Mouse (Mus musculus) stomach, embryonic 14.5 days (tissue): ENCODE measurements around the gene Napa. TPM values are rescaled to one million over a fixed set of nuclear protein-coding genes. Genes with fewer than 3 reads are reported as not detected.

Experiments
- ATAC-seq: fragments of 200-750 bp; cut with Nextera tagmentation; 2 replicates; pipeline ENCODE4 v1.8.0; 2017; ENCODE audit warnings: low read depth, moderate TSS enrichment; ENCODE audit not compliant: insufficient number of reproducible peaks, insufficient read depth, low FRiP score
- H3K27ac ChIP-seq: fragments of 300-500 bp; sonication (generic); 2 replicates; pipeline ENCODE4 v1.5.1; 2014; ENCODE audit warnings: mild to moderate bottlenecking, low read length, moderate library complexity, mixed read lengths
- H3K27me3 ChIP-seq: fragments of 300-500 bp; sonication (generic); 2 replicates; pipeline ENCODE4 v1.6.1; 2014; ENCODE audit warnings: low read length, control low read depth, mixed read lengths; ENCODE audit not compliant: control insufficient read depth, insufficient read depth
- H3K36me3 ChIP-seq: fragments of 300-500 bp; sonication (generic); 2 replicates; pipeline ENCODE4 v1.6.1; 2014; ENCODE audit warnings: mild to moderate bottlenecking, control low read depth, low read length, moderate library complexity, mixed read lengths; ENCODE audit not compliant: control insufficient read depth, insufficient read depth
- H3K4me1 ChIP-seq: fragments of 300-500 bp; sonication (generic); 2 replicates; pipeline ENCODE4 v1.6.1; 2014; ENCODE audit warnings: low read length, control low read depth, mixed read lengths; ENCODE audit not compliant: control insufficient read depth, insufficient read depth
- H3K4me2 ChIP-seq: fragments of 300-500 bp; sonication (generic); replicated peaks from 2 replicates; pipeline ENCODE4 v1.6.1; 2014; ENCODE audit warnings: low read depth, low read length, control low read depth
- H3K4me3 ChIP-seq: fragments of 300-500 bp; sonication (generic); 2 replicates; pipeline ENCODE4 v1.5.1; 2014; ENCODE audit warnings: low read depth, low read length, control low read depth
- H3K9ac ChIP-seq: fragments of 300-500 bp; sonication (generic); replicated peaks from 2 replicates; pipeline ENCODE4 v1.6.1; 2014; ENCODE audit warnings: low read depth, mild to moderate bottlenecking, control low read depth, low read length, moderate library complexity, mixed read lengths
- H3K9me3 ChIP-seq: fragments of 300-500 bp; sonication (generic); 2 replicates; pipeline ENCODE4 v1.6.1; 2016; ENCODE audit warnings: low read depth, low read length, control low read depth; ENCODE audit not compliant: control insufficient read depth
- WGBS: fragments of 180-500 bp; shearing (Covaris S2); extraction: QIAGEN DNeasy Blood & Tissue Kit; methylation state at CpG from one replicate; pipeline ENCODE4 v1.1.7; 2014; 5-methylcytosine and 5-hydroxymethylcytosine counted together
- polyA plus RNA-seq: library from polyadenylated mRNA; unstranded; fragments of >200 nt; fragmentation: Nextera tagmentation; extraction: Ambion mirVana; gene quantifications from 2 replicates; pipeline ENCODE4 v1.2.1, GENCODE M21; 2014

The Napa gene
- polyA plus RNA-seq, 1 experiment from 2014 or later: 213 TPM

DNA sequence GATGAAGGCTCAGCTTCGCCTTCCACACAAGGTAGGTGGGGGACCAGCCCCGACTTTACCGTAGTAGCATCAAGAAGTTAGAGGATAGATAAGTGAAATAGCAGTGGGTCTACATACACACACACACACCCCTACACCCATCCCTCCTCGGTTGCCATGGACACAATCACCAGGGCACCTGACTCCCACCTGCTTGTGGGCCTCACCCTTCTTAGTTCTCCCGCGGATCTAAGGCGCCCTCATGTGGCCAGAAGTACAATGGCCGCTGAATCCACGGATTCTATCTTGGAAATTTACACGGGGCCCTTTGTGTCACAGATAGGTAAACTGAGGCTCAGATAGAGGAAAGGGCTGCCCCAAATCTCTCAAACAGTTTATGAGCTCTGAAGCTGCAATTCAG lies 55.3 kb downstream of the Napa start:
- no peak overlapping the region for H3K27ac ChIP-seq
- H3K9ac ChIP-seq: no peak overlapping the region
- H3K27me3 ChIP-seq: peaks cover 4% of the 10 kb centered on the region; the same call in 1 of the 2 replicates
- H3K4me1 ChIP-seq: no peaks in the 10 kb centered on the region
- no peaks in the 10 kb centered on the region for H3K36me3 ChIP-seq
- H3K4me2 ChIP-seq: no peak overlapping the region
- H3K9me3 ChIP-seq: no peaks in the 10 kb centered on the region
- WGBS: 18% methylated on average over 10 of the region's 10 CpGs
- peak; percentile 79; the same call in 1 of the 2 replicates for ATAC-seq
- H3K4me3 ChIP-seq: no peak overlapping the region

DNA sequence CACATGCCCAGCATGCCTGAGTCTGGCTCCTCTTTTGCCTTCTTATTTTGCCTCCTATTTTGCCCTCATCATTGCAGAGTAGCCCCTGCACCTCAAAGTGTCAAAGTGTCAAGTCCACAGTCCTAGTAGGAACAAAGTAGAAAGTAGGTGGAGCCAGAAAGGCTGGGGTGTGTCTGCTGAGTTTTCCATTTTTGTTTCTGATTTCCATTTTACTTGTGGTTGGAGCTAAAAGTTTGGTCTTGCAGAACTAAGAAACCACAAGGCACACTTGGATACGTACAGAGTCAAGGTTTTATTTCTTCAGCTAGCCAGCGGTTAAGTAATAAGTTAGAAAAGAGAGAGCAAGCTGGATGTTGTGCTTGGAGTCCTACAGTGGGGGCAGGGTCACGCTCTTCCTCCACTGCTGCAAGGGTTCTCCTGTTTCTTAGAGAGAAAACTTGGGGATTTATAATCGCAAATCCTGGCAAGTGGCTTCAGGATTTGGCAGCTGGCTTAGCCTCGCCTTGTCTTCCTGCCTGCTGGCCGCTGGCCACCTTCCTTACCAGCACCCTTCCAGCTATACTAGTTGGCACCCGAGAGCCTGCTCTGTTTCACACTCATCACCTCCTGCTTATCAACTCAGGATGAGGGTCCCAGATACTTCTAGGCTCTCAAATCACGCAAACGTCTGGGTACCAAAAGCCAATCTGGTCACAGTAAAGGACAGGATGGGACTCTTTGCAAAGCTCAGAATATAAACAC lies 57.0 kb downstream of the Napa start:
- Histone ChIP-seq H3K9me3 (no peaks in the 10 kb centered on the region), H3K27ac (no peak overlapping the region), H3K9ac (no peak overlapping the region), H3K36me3 (no peaks in the 10 kb centered on the region), H3K4me2 (no peak overlapping the region), H3K27me3 (peaks cover 4% of the 10 kb centered on the region; the same call in 1 of the 2 replicates), H3K4me1 (no peaks in the 10 kb centered on the region), H3K4me3 (no peak overlapping the region)
- ATAC-seq: no peak
- 70% methylated on average over 9 of the region's 9 CpGs for WGBS

DNA sequence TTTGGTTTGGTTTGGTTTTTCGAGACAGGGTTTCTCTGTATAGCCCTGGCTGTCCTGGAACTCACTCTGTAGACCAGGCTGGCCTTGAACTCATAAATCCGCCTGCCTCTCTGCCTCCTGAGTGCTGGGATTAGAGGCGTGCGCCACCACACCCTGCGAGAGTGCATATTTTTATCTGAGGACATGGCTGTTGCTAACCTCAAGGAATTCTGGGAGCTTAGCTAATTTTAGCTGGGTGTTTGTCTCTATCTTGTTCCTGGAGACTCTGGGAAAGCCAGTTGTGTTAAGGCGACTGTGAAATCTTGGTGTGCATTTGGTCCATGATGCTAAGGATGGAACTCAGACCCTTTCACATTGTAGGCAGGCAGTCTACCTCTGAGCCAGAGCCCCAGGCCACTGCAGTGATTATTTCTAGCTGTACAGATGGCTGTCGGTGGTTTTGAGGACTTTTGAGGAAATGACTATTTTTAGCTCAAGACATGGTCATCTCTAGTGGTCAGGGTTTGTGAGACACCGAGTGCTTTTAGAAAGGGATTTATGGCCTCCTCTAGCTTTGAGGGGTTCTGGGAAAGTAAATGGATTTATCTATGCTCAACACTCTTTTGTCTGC lies 58.0 kb downstream of the Napa start:
- Histone ChIP-seq H3K36me3 (no peaks in the 10 kb centered on the region), H3K4me1 (no peaks in the 10 kb centered on the region), H3K27ac (no peak overlapping the region), H3K9ac (no peak overlapping the region), H3K4me2 (no peak overlapping the region), H3K27me3 (peaks cover 4% of the 10 kb centered on the region; the same call in 1 of the 2 replicates), H3K9me3 (peaks cover 1% of the 10 kb centered on the region; the same call in 1 of the 2 replicates), H3K4me3 (no peak overlapping the region)
- ATAC-seq: no peak
- 67% methylated on average over 8 of the region's 8 CpGs for WGBS

DNA sequence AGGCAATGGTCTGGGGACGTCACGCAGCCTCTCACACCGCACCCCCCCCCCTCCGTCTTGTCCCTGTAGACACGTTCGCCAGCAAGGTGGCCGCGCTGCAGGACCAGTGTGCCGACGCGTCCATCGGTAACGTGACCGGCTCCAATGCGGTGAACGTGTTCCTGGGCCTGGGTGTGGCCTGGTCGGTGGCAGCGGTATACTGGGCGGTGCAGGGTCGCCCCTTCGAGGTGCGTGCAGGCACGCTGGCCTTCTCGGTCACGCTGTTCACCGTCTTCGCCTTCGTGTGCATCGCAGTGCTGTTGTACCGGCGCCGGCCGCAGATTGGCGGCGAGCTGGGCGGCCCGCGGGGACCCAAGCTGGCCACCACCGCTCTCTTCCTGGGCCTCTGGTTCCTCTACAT lies 60.5 kb downstream of the Napa start:
- Histone ChIP-seq H3K4me2 (peak overlapping the region; percentile 29; the same call in 1 of the 2 replicates), H3K9me3 (peaks cover 3% of the 10 kb centered on the region; the same call in 1 of the 2 replicates), H3K4me3 (no peak overlapping the region), H3K4me1 (no peaks in the 10 kb centered on the region), H3K9ac (no peak overlapping the region), H3K27me3 (peaks cover 4% of the 10 kb centered on the region; the same call in 1 of the 2 replicates), H3K27ac (no peak overlapping the region), H3K36me3 (no peaks in the 10 kb centered on the region)
- 10% methylated on average over 39 of the region's 39 CpGs for WGBS
- no peak for ATAC-seq

DNA sequence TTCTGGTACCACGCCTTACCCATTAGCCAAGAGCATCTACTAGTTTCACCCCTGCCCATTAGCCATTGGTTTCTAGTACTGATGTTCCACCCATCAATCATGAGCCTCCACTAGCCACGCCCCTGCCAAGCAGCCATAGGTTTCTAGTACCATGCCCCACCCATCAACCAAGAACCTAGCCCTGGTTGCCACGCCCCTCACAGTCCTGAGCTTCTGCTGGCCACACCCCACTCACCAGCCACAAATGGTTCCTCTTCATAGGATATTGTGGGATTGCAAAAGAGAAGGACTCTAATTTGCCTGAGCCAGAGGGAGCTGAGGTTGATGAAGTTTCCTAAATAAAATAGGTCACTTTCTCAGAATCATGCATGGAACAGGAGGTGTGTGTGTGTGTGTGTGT lies 62.4 kb downstream of the Napa start:
- Histone ChIP-seq H3K4me2 (no peak overlapping the region), H3K27me3 (peaks cover 4% of the 10 kb centered on the region; the same call in 1 of the 2 replicates), H3K9ac (no peak overlapping the region), H3K36me3 (no peaks in the 10 kb centered on the region), H3K4me1 (no peaks in the 10 kb centered on the region), H3K27ac (no peak overlapping the region), H3K9me3 (peaks cover 3% of the 10 kb centered on the region; the same call in 1 of the 2 replicates), H3K4me3 (no peak overlapping the region)
- WGBS: 55% methylated on average over 3 of the region's 3 CpGs
- no peak for ATAC-seq

DNA sequence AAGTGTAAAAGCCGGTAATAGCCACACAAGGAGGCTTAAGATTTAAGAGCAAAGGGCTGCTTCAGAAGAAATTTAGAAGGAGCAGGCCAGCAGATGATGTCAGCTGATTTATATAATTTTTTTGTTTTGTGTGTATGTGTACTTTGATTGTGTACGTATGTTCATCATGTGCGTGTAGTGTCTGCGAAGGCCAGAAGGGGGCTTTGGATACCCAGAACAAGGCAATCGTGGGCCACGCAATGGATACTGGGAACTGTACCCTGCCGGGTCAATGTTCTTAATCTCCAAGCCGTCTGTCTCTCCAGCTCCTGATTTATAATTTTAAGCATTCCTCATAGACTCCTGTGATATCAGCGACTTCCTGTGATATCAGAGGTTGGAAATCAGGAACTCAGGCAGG lies 63.0 kb downstream of the Napa start:
- H3K9me3 ChIP-seq: peaks cover 3% of the 10 kb centered on the region; the same call in 1 of the 2 replicates
- H3K27ac ChIP-seq: no peak overlapping the region
- no peaks in the 10 kb centered on the region for H3K36me3 ChIP-seq
- no peak overlapping the region for H3K4me3 ChIP-seq
- WGBS: 88% methylated on average over 9 of the region's 9 CpGs
- no peak overlapping the region for H3K9ac ChIP-seq
- no peak for ATAC-seq
- H3K4me2 ChIP-seq: no peak overlapping the region
- peaks cover 4% of the 10 kb centered on the region; the same call in 1 of the 2 replicates for H3K27me3 ChIP-seq
- H3K4me1 ChIP-seq: no peaks in the 10 kb centered on the region

DNA sequence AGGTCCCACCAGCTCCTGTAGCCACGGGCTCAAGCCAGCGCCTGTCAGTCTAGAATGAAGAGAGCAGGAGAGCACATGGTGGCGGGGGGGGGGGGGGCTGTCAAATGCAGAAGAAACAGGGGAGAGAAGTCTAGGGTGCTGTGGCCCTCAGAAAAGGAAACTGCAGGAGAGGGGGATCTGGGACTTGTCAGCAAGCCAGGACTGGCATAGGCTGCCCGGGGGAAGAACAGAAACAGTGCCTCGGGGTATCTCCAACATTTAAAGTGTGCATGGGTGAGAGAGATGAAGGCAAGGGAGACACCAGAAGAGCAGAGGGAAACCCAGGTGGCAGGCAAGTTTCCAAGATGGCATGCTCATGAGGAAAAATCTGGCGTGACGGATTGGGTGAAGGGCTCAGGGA lies 63.8 kb downstream of the Napa start:
- Histone ChIP-seq H3K4me2 (no peak overlapping the region), H3K4me3 (no peak overlapping the region)

More for the DNA sequence above, 63.8 kb downstream of the Napa start:
- Histone ChIP-seq H3K27ac (no peak overlapping the region), H3K36me3 (no peaks in the 10 kb centered on the region), H3K4me1 (no peaks in the 10 kb centered on the region), H3K9me3 (peaks cover 3% of the 10 kb centered on the region; the same call in 1 of the 2 replicates), H3K27me3 (peaks cover 4% of the 10 kb centered on the region; the same call in 1 of the 2 replicates), H3K9ac (no peak overlapping the region)
- WGBS: 78% methylated on average over 7 of the region's 7 CpGs
- ATAC-seq: no peak
